Mouse (Mus musculus): ENCODE results near the gene BC028528. TPM values are rescaled to one million over a fixed set of nuclear protein-coding genes. Genes with fewer than 3 reads are reported as not detected.
"Not testable (repeated sequence)": the region's sequence is repeated elsewhere in the genome, so short reads cannot be mapped to it uniquely, and the experiment has no call there.

Gene BC028528
- total RNA-seq (2022) = 10 to 100 TPM in 1 of 4 experiments, 1 to 10 TPM in 3; 6.0 to 14.9 (median 8.1) TPM

- no peak for DNase-seq (ENCODE audit: low spot score in 2 of 2)
Observed at GRCm38 (mm10) chr3:95891211-95892065, at the start of gene BC028528. Gene BC028528 (minus strand): TSS chr3:95892005.

DNA sequence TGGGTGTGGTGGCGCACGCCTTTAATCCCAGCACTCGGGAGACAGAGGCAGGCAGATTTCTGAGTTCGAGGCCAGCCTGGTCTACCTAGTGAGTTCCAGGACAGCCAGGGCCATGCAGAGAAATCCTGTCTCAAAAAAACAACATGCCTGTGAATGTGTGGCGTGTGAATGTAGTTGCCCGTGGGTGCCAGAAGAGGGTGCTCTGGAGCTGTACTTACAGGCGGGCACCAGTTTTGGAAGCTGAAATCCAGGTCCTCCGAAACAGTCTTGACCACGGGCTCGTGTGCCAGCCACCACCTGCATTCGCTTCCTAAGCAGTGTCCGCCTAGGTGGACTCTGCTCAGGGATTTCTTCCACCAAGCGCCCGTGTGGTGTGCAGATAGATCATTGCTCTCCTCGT lies 47.0 kb upstream of the BC028528 start:
- no peak for DNase-seq (ENCODE audit: low spot score in 2 of 2)

- DNase-seq (ENCODE audit: low spot score in 2 of 2) = no peak
Observed at GRCm38 (mm10) chr3:95938217-95938616, 46.4 kb upstream of the BC028528 start.

DNA sequence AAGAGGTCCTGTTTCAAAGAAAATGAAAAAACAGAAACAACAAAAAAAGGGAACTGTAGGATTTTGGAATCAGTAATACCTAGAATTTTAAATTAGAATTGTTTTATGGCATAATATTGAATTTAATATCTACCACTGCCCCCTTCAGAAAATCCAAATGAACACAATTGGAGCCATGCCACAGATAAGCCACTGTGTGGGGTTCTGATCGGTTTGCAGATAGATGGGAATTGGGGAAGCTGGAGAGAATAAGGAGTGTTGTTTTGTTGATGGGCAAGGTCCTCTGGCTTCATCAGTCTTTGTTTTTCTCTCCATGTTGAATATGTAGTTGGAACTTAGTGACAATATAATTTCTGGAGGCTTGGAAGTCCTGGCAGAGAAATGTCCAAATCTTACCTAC lies 42.6 kb upstream of the BC028528 start:
- no peak for DNase-seq (ENCODE audit: low spot score in 2 of 2)

GRCm38 (mm10) chr3:95933111-95933750 lies 41.4 kb upstream of the BC028528 start:
- no peak for DNase-seq (ENCODE audit: low spot score in 2 of 2)

DNA sequence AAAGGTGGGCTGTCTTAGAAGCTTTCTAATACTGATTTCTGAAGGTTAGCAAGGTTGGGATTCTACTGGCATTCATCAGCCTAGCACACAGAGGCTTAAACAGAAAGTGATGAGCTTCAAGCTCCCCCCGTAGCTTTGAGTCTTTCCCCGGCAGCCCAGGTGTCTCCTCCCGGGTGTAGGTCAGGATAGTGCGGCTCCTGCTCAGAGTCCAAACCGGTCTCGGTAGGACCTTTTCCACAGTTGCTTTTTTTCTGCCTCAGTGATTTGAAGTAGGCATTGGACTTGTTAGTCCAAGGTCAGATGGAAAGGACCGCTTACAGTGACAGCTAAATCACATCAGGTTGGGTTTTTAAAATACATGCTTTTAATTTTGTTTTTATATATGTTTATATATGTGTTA lies 40.8 kb upstream of the BC028528 start:
- no peak for DNase-seq (ENCODE audit: low spot score in 2 of 2)

DNA sequence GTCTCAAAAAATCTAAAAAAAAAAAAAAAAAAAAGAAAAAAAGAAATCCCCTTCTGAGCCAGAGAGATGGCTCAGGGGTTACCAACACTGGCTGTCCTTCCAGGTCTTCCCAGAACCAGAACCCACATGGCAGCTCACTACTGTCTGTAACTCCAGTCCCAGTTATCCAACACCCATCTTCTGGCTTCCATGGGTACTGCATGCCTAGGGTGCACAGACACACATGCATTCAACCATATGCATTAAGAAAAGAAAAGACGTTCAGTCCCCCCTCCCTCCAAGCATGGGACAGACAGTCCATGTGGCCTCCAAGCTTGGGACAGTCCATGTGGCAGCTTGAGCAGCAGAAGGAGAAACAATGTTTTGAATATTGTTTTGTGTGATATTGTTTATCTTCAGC lies 40.4 kb upstream of the BC028528 start:
- DNase-seq (ENCODE audit: low spot score in 2 of 2) = no peak

DNA sequence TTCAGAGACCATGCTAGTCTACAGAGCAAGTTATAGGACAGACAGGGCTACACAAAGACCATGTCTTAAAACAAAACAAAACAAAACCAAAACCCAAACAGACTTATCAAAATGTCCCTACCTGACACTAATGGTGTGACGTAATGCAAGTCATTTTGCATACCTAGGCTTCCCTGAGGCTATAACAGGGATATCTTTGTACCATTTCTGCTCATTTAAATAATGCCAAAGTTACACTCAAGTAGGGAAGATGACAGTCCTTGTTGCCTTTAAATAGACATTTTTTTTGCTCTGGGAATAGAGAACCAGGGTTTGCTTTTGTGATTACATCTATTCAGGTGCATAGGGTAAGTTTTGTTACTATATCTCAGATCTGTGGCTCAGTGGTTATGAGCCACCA lies 39.7 kb upstream of the BC028528 start:
- no peak for DNase-seq (ENCODE audit: low spot score in 2 of 2)

- no peak for DNase-seq (ENCODE audit: low spot score in 2 of 2)
Observed at GRCm38 (mm10) chr3:95930471-95930789, 38.6 kb upstream of the BC028528 start.

- peak in 1 of 2 experiments; percentile 17 for DNase-seq (ENCODE audit: low spot score in 2 of 2)
Observed at GRCm38 (mm10) chr3:95929581-95930470, 38.0 kb upstream of the BC028528 start.

DNA sequence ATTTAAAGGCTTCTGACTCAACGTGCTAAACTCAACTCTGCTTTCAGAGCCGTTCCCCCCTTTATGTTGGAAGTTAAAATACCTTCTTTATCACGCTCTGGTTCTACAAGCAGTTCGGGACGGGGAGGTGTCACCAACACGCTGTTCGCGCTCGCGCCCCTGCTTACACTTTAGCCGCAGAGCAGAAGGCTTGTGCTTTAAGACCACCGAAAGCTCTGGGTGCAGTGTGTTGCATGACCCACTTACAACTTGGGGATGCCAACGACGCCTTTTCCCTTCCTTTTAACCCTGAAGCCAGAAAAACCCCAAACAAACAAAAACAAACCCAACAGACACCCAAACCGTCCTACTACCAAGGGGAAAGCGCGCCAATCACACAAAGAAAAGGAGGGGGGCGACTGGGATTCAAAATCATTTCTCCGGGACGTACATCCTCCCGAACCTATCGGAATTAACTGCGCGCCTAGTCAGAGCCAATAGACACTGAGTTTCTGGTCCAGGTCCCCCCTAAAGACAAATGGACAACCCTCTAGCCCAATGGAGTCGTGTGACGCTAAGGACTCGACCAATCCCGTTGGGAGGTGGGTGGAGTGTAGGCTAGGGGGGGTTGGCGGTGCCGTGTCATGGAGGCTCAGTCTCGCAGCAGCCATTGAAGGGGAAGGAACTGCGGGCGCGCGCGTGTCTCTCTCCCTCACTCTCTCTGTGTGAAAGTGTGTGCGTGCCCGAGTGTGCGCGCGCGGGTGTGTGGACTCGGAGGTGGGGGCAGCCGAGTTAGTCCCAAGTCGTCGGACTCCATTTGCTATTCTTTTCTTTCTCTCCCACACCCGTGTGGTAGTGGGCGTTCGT lies 37.1 kb upstream of the BC028528 start, which contains the start of gene Anp32e:
TSS of gene Anp32e (plus strand) at position 589 of the 846 bp plus-strand sequence.
- peak; percentile 90 to 98 for DNase-seq (ENCODE audit: low spot score in 2 of 2)

DNA sequence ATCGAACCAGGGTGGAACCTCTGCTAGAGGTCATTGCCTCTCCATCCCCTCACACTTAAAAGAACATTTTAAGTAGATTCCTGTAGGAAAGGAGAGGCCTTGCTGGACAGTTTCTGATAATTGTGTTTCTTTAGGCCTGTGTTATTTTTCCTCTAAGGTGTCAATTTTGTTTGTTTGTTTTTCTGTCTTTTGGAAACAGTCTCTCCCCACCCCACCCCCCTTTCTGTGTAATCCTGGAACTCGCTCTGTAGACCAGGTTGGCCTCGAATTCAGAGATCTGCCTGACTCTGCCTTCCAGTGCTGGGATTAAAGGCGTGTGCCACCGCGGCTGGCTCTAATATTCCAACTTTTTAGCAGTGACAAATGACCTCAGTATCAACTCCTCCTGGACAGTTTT lies 36.5 kb upstream of the BC028528 start:
- no peak for DNase-seq (ENCODE audit: low spot score in 2 of 2)

DNA sequence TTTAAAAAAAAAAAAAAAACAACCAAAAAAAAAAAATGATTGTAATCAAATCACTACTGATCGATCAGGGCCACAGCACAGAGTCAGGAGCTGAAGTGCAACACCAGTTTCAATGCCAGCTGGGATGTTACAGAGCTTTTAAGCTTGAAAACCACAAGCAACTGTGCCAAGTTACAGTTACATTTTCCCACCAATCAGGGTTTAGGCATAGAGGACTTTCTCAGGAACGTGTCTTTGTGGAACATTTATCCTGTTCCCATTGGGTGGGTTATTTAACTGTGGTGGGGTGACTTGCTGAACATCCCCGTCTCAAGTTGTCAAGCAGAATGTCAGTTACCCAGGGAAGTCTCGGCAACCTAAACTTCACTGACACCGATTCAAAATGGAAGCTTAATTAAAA lies 33.3 kb upstream of the BC028528 start:
- no peak for DNase-seq (ENCODE audit: low spot score in 2 of 2)

- no peak for DNase-seq (ENCODE audit: low spot score in 2 of 2)
Observed at GRCm38 (mm10) chr3:95924185-95924584, 32.4 kb upstream of the BC028528 start.

- DNase-seq (ENCODE audit: low spot score in 2 of 2) = not testable (repeated sequence)
Observed at GRCm38 (mm10) chr3:95923429-95923828, 31.6 kb upstream of the BC028528 start.

- not testable (repeated sequence) for DNase-seq (ENCODE audit: low spot score in 2 of 2)
Observed at GRCm38 (mm10) chr3:95920532-95920931, 28.7 kb upstream of the BC028528 start.

- DNase-seq (ENCODE audit: low spot score in 2 of 2) = no peak
Observed at GRCm38 (mm10) chr3:95916760-95917159, 25.0 kb upstream of the BC028528 start.

DNA sequence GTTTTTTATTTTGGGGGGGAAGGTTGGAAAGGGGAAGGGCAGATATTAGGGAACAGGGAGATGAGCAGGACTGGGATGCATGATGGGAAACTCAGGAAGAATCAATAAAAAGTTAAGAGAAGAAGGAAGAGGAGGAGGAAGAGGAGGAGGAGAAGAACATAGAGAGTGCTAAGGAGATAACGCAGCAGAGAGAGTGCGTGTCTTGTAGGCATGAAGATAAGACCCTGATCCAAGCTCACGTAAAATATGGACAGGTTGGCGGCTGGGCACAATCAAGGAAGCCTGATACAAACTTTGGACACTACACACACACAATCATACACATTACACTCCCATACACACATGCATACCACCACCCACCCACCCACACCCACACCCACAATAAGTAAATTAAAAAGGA lies 22.9 kb upstream of the BC028528 start:
- no peak for DNase-seq (ENCODE audit: low spot score in 2 of 2)

DNA sequence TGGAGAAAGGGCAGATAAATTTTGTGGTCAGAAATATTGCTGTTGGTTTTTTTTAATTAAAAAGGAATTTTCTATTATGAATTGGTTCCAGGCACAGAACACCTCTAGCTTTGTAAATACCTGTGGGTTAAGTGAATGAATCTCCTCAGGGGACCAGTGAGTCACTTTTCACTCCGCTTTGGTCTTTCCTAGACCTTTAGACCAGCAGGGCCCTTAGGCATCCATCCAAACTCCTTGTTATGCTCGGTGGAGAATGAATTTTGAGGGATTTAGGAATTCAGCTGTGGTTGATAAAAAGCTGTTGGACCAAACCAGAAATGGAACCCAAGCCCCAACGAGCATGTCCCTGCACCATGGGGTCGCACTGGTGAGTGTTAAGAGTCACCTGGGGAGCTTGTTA lies 15.8 kb upstream of the BC028528 start:
- no peak for DNase-seq (ENCODE audit: low spot score in 2 of 2)

DNA sequence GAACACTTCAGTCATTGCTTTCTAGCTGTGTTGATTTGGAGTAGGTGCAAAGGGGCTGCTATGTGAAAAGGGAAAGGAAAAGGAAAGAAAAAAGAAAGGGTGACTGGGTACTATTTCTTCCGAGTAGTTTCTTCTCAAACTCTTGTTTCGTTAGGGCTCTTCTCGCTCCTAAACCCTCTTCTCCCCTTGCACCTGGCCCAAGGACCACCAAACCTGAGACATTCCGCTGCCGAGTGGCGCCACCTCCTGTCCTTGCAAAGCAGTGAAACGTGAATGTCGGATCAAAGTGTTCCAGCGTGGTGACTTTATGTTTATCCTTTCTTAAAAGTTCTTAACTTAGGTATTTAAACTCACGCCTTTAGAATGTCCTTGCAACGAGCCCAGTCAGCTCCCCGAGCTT lies 15.1 kb upstream of the BC028528 start:
- DNase-seq (ENCODE audit: low spot score in 2 of 2) = no peak

DNA sequence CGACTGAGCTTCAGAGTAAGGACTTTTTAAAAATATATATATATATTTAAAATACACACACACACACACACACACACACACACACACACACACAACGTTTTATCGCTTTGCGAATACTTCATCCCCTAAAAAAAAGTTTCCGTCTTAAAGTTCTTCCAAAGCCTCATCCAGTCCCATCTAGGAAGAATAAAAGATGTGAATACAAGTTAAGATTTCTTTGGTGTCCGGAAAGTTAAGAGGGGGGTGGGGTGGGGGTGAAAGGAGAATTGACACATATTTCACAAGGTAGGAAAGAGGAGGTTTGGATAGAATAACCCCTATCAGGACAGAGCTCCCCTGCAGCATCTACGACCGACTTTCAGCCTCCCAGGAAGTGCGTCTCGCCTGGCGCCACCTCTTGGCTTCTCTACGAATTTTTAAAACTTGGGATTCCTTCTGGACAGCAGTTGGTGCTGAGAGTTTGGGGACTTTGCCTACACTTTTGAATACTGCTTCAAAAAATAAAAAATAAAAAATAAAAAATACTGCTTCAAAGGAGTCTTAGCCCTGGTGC lies 14.2 kb upstream of the BC028528 start:
- DNase-seq (ENCODE audit: low spot score in 2 of 2) = no peak
